Comparison of ENCODE assay signal across 11 mouse cellular contexts in the genomic region with DNA sequence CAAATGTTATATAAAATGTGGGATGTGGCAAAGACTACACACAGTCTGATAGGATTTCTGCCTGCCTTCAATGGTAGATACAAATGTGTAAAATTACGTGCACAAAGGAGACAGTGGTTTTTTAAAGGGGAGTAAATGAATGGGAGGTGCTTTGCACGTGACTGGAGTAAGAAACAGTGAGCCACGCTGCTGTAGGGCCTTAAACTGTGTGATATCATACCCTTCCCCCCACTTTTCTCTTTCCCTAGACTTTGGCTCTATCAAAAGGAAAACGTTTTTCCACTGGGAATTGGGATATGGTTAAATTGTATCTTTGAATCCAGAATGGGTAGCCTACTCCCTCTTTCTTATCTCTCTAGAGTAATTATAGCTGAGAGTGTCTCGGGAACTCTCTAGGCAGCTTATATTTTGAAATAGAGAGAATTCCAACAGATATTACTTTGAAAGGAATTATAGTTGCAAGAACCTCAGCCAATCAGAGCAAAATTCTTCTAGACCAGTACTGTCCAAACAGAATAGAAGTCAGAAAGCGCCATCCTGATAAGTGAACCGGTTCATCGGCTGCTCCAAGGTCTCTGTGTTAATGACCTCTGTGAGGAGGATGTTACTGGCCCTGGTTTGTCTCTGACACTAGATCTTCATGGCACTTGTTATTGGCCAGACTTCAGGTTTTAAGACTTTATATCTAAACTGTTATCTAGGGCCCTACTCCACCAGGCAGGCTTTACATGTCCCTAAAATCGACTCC.
DNase-seq lines count a peak whose midpoint lies in the region; ATAC-seq and TF ChIP-seq lines count a peak whose summit lies in the region.
"Had no signal": no experiment of that assay in that cellular context is flagged by ENCODE, and none has a peak within 500 bp of the region (broad histone marks: within the 10 kb centered on the region; RNA-seq: fewer than 3 reads in every experiment).

No protein-coding gene starts in this region.

- no peaks in the 10 kb centered on the region for H3K36me3 ChIP-seq in heart, embryonic 16.5 days (ENCODE audit: control insufficient read depth, insufficient read depth)
- H3K36me3 ChIP-seq in lung, postnatal 0 days (ENCODE audit: insufficient read depth, low read length) = no peaks in the 10 kb centered on the region
- H3K36me3 ChIP-seq in forebrain, embryonic 13.5 days (ENCODE audit: poor library complexity, severe bottlenecking) = no peaks in the 10 kb centered on the region
- H3K36me3 ChIP-seq in limb, embryonic 14.5 days (ENCODE audit: control insufficient read depth, insufficient read depth, low read length) = no peaks in the 10 kb centered on the region
- H3K36me3 ChIP-seq: embryonic facial prominence, embryonic 12.5 days had no signal

- DNase-seq in heart, adult 18-20 months = no peak
- DNase-seq in lung, postnatal 0 days (ENCODE audit: low spot score) = peak; percentile 46
- DNase-seq in lung, postnatal 14 days = no peak
- DNase-seq in limb, embryonic 14.5 days (ENCODE audit: low spot score) = no peak
- DNase-seq in gastrocnemius, postnatal 14 days = no peak

- H3K4me2 ChIP-seq in heart, embryonic 16.5 days (ENCODE audit: low read depth, low read length) = peak overlapping the region; percentile 37; the same call in 1 of the 2 replicates
- H3K4me2 ChIP-seq in lung, postnatal 0 days (replicated peaks; ENCODE audit: low read depth, low read length) = no peak overlapping the region
- no peak overlapping the region; the same call in 1 of the 2 replicates for H3K4me2 ChIP-seq in forebrain, embryonic 13.5 days
- no peak overlapping the region for H3K4me2 ChIP-seq in limb, embryonic 14.5 days (replicated peaks; ENCODE audit: low read depth, low read length, severe bottlenecking)
- H3K4me2 ChIP-seq: embryonic facial prominence, embryonic 12.5 days; liver, embryonic 11.5 days had no signal

- no peaks in the 10 kb centered on the region for H3K9me3 ChIP-seq in heart, embryonic 16.5 days (replicated peaks; ENCODE audit: control insufficient read depth, low read length)
- H3K9me3 ChIP-seq in lung, postnatal 0 days (ENCODE audit: low read length) = no peaks in the 10 kb centered on the region
- no peaks in the 10 kb centered on the region for H3K9me3 ChIP-seq in forebrain, embryonic 13.5 days (replicated peaks)
- H3K9me3 ChIP-seq in limb, embryonic 14.5 days (ENCODE audit: control insufficient read depth, low read length) = no peaks in the 10 kb centered on the region
- H3K9me3 ChIP-seq: embryonic facial prominence, embryonic 12.5 days had no signal

- peak overlapping the region; percentile 57; the same call in 1 of the 2 replicates for H3K27ac ChIP-seq in heart, embryonic 16.5 days (ENCODE audit: low read length)
- H3K27ac ChIP-seq in lung, postnatal 0 days (ENCODE audit: low read length) = 0 out of 2 replicates have a peak overlapping the region, but pooled peaks have one; percentile 3
- H3K27ac ChIP-seq in forebrain, embryonic 13.5 days = peak overlapping the region; percentile 65
- H3K27ac ChIP-seq in limb, embryonic 14.5 days (replicated peaks; ENCODE audit: low read depth, low read length) = peak overlapping the region; percentile 26; the same call in 1 of the 2 replicates
- H3K27ac ChIP-seq: embryonic facial prominence, embryonic 12.5 days; stomach, postnatal 0 days had no signal

- 28% methylated on average over 9 of the region's 9 CpGs for WGBS in heart, embryonic 16.5 days
- 39% methylated on average over 9 of the region's 9 CpGs for WGBS in lung, postnatal 0 days
- 63% methylated on average over 9 of the region's 9 CpGs for WGBS in forebrain, embryonic 13.5 days
- WGBS in limb, embryonic 14.5 days = 60% methylated on average over 9 of the region's 9 CpGs

- H3K4me3 ChIP-seq in heart, embryonic 16.5 days (ENCODE audit: low read length) = no peak overlapping the region
- no peak overlapping the region for H3K4me3 ChIP-seq in lung, postnatal 0 days (ENCODE audit: low read depth, low read length)
- no peak overlapping the region for H3K4me3 ChIP-seq in forebrain, embryonic 13.5 days
- no peak overlapping the region for H3K4me3 ChIP-seq in limb, embryonic 14.5 days (replicated peaks; ENCODE audit: low read length)
- H3K4me3 ChIP-seq: embryonic facial prominence, embryonic 12.5 days had no signal

- peak overlapping the region; percentile 20; the same call in 1 of the 2 replicates for H3K9ac ChIP-seq in heart, embryonic 16.5 days (ENCODE audit: low read length)
- H3K9ac ChIP-seq in lung, postnatal 0 days (replicated peaks; ENCODE audit: low read depth) = no peak overlapping the region
- no peak overlapping the region for H3K9ac ChIP-seq in forebrain, embryonic 13.5 days
- H3K9ac ChIP-seq in limb, embryonic 14.5 days (ENCODE audit: low read depth, low read length, severe bottlenecking) = no peak overlapping the region
- H3K9ac ChIP-seq: embryonic facial prominence, embryonic 12.5 days had no signal

- TF ChIP-seq EP300 in lung, postnatal 0 days (IDR thresholded peaks at IDR 0.05) = no peak

- intact Hi-C loops in gastrocnemius, postnatal 14 days (cut with DNase I; ENCODE audit: low total_unique reads) = no loop called here

- ATAC-seq in heart, embryonic 16.5 days (replicated peaks; ENCODE audit: extremely low read depth, insufficient read depth, low FRiP score) = no peak
- peak; percentile 38 for ATAC-seq in lung, postnatal 0 days
- ATAC-seq in forebrain, embryonic 13.5 days = peak; percentile 52
- ATAC-seq in limb, embryonic 14.5 days (ENCODE audit: low FRiP score, low read depth) = no peak
- ATAC-seq in activated CD4-positive, CD25-positive, alpha-beta regulatory T cell, adult 4 months = no peak

- H3K27me3 ChIP-seq in heart, embryonic 16.5 days (ENCODE audit: control insufficient read depth, insufficient read depth, low read length) = no peaks in the 10 kb centered on the region
- no peaks in the 10 kb centered on the region for H3K27me3 ChIP-seq in lung, postnatal 0 days (replicated peaks; ENCODE audit: insufficient read depth, low read length)
- no peaks in the 10 kb centered on the region for H3K27me3 ChIP-seq in forebrain, embryonic 13.5 days
- H3K27me3 ChIP-seq in limb, embryonic 14.5 days (ENCODE audit: control insufficient read depth, insufficient read depth, low read length) = no peaks in the 10 kb centered on the region
- H3K27me3 ChIP-seq: embryonic facial prominence, embryonic 12.5 days had no signal

- no peak for TF ChIP-seq CTCF in lung, postnatal 0 days (IDR thresholded peaks at IDR 0.05)

- peaks cover 26% of the 10 kb centered on the region for H3K4me1 ChIP-seq in heart, embryonic 16.5 days (ENCODE audit: control insufficient read depth, insufficient read depth, low read length)
- H3K4me1 ChIP-seq in lung, postnatal 0 days (ENCODE audit: insufficient read depth, low read depth, low read length) = peaks cover 10% of the 10 kb centered on the region; the same call in 1 of the 2 replicates
- H3K4me1 ChIP-seq in forebrain, embryonic 13.5 days = peaks cover 40% of the 10 kb centered on the region
- peaks cover 23% of the 10 kb centered on the region for H3K4me1 ChIP-seq in limb, embryonic 14.5 days (ENCODE audit: control insufficient read depth, insufficient read depth, low read length)

- TF ChIP-seq POLR2A in limb, embryonic 14.5 days (IDR thresholded peaks at IDR 0.05; ENCODE audit: borderline replicate concordance, extremely low read depth, insufficient read depth, insufficient read length) = no peak

Comparison
In these comparisons a context has a peak if more than half of its experiments do, and no peak if none do; other contexts are left out.
1. ATAC-seq: peak in lung, postnatal 0 days (single experiment) and forebrain, embryonic 13.5 days (single experiment); none in heart, embryonic 16.5 days (single experiment), limb, embryonic 14.5 days (single experiment) and activated CD4-positive, CD25-positive, alpha-beta regulatory T cell, adult 4 months (single experiment).
2. H3K27ac ChIP-seq: peak in every context shown above with its lines; median percentile 65 in forebrain, embryonic 13.5 days; 57 in heart, embryonic 16.5 days; 26 in limb, embryonic 14.5 days; 3 in lung, postnatal 0 days.